Mouse (Mus musculus): ENCODE measurements around the gene Sec14l5. TPM values are rescaled to one million over a fixed set of nuclear protein-coding genes. Genes with fewer than 3 reads are reported as not detected.

Gene Sec14l5
- total and polyA plus RNA-seq, 3 experiments: 0.03 TPM; not detected in 2

DNA sequence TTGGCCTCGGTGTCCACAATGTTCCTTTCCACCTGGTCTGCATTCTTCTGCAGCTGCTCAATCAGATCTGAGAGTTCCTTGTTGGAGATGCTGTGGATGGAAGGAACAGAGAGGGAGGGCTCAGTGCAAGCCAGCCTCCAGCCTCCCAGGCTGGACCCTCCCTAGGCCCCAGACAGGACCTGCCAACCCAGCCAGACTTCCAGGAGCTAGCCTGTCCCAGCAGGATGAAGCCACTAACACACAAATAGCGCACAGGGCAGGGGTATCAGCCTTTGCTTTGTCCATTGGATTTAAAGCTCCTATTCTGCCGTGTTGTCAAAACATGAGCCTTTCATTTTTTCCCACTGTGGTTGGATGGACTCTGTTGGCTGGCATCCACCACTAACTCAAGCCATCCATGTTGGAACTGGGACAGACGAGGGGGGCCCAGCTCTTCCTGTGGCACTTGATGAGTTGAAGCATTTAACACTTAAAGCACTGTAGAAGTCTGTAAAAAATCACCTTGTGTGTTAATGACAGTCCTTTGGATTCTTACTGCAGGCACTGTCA, 33.8 kb upstream of the Sec14l5 start:
- H3K27me3 ChIP-seq (ENCODE audit: control insufficient read depth in 1 of 2, insufficient read depth in 2 of 2, low read length in 2 of 2): peaks cover 0 to 2% of the 10 kb centered on the region in 2 experiments; a peak in 1 of 4 replicates

GRCm38 (mm10) chr16:5113582-5113981, 33.3 kb upstream of the Sec14l5 start:
- H3K27me3 ChIP-seq (ENCODE audit: control insufficient read depth in 1 of 2, insufficient read depth in 2 of 2, low read length in 2 of 2): peaks cover 0 to 2% of the 10 kb centered on the region in 2 experiments; a peak in 1 of 4 replicates
- H3K9ac ChIP-seq (ENCODE audit: control insufficient read depth, low read depth, low read length, poor library complexity, severe bottlenecking): no peak overlapping the region
- DNase-seq (ENCODE audit: low read depth, low spot score): peak; percentile 9
- no peak for TF ChIP-seq USF1 (IDR thresholded peaks at IDR 0.05; ENCODE audit: low read depth, low read length)
- TF ChIP-seq MXI1 (IDR thresholded peaks at IDR 0.05; ENCODE audit: low read depth, low read length): no peak
- TF ChIP-seq TCF12 (IDR thresholded peaks at IDR 0.05; ENCODE audit: low read depth, low read length): no peak
- TF ChIP-seq ZNF384 (IDR thresholded peaks at IDR 0.05; ENCODE audit: low read depth, low read length): no peak
- H3K79me2 ChIP-seq (ENCODE audit: control insufficient read depth, insufficient read depth, low read length, poor library complexity): no peaks in the 10 kb centered on the region
- no peak overlapping the region for H3K4me3 ChIP-seq (ENCODE audit: control insufficient read depth in 1 of 2, insufficient read depth in 1 of 2, low read depth in 2 of 2, low read length in 2 of 2)
- H3K36me3 ChIP-seq (ENCODE audit: control insufficient read depth in 1 of 2, insufficient read depth in 2 of 2, low read length in 2 of 2): no peaks in the 10 kb centered on the region
- H3K27ac ChIP-seq (ENCODE audit: control insufficient read depth, low read depth, low read length): no peak overlapping the region
- H3K4me1 ChIP-seq (ENCODE audit: control insufficient read depth in 1 of 2, insufficient read depth in 2 of 2, low read length in 2 of 2): no peaks in the 10 kb centered on the region
- H3K9me3 ChIP-seq (replicated peaks; ENCODE audit: insufficient read depth, low read length): no peaks in the 10 kb centered on the region

More for the DNA sequence above, 33.8 kb upstream of the Sec14l5 start:
- Histone ChIP-seq H3K79me2 (ENCODE audit: control insufficient read depth, insufficient read depth, low read length, poor library complexity) (no peaks in the 10 kb centered on the region), H3K9me3 (replicated peaks; ENCODE audit: insufficient read depth, low read length) (no peaks in the 10 kb centered on the region), H3K9ac (ENCODE audit: control insufficient read depth, low read depth, low read length, poor library complexity, severe bottlenecking) (no peak overlapping the region), H3K36me3 (ENCODE audit: control insufficient read depth in 1 of 2, insufficient read depth in 2 of 2, low read length in 2 of 2) (no peaks in the 10 kb centered on the region), H3K4me3 (ENCODE audit: control insufficient read depth in 1 of 2, insufficient read depth in 1 of 2, low read depth in 2 of 2, low read length in 2 of 2) (no peak overlapping the region), H3K27ac (ENCODE audit: control insufficient read depth, low read depth, low read length) (no peak overlapping the region), H3K4me1 (ENCODE audit: control insufficient read depth in 1 of 2, insufficient read depth in 2 of 2, low read length in 2 of 2) (no peaks in the 10 kb centered on the region)
- no peak for DNase-seq (ENCODE audit: low read depth, low spot score)
- TF ChIP-seq EP300 (IDR thresholded peaks at IDR 0.05; ENCODE audit: low read depth in 1 of 2, low read length in 2 of 2) (no peak), TAL1 (IDR thresholded peaks at IDR 0.05; ENCODE audit: low read length) (no peak), SIN3A (IDR thresholded peaks at IDR 0.05; ENCODE audit: low read length) (no peak), POLR2A (IDR thresholded peaks at IDR 0.05; ENCODE audit: control insufficient read depth in 1 of 2, insufficient read depth in 1 of 2, low read depth in 1 of 2, low read length in 2 of 2, poor library complexity in 1 of 2) (no peak), USF1 (IDR thresholded peaks at IDR 0.05; ENCODE audit: low read depth, low read length) (no peak), CTCF (IDR thresholded peaks at IDR 0.05 in 2 of 3, conservative IDR thresholded peaks at IDR 0.05 in 1 of 3; ENCODE audit: control insufficient read depth in 1 of 3, insufficient read depth in 1 of 3, low read depth in 2 of 3, low read length in 3 of 3, poor library complexity in 1 of 3, severe bottlenecking in 1 of 3) (no peak), MYC (IDR thresholded peaks at IDR 0.05; ENCODE audit: low read depth, low read length) (no peak), ZNF384 (IDR thresholded peaks at IDR 0.05; ENCODE audit: low read depth, low read length) (no peak), KAT2A (conservative IDR thresholded peaks at IDR 0.05; ENCODE audit: low read depth, low read length) (no peak), ZMIZ1 (IDR thresholded peaks at IDR 0.05; ENCODE audit: low read depth, low read length) (no peak), CHD1 (IDR thresholded peaks at IDR 0.05; ENCODE audit: low read depth, low read length) (no peak), RCOR1 (IDR thresholded peaks at IDR 0.05; ENCODE audit: low read depth, low read length) (no peak), NELFE (IDR thresholded peaks at IDR 0.05; ENCODE audit: low read depth, low read length) (no peak), ETS1 (IDR thresholded peaks at IDR 0.05; ENCODE audit: low read depth, low read length) (no peak), TBP (IDR thresholded peaks at IDR 0.05; ENCODE audit: low read depth, low read length) (no peak), GABPA (IDR thresholded peaks at IDR 0.05; ENCODE audit: low read depth, low read length) (no peak)
